Mouse (Mus musculus) left cerebral cortex, postnatal 25 days (tissue): ENCODE measurements at regions not wholly inside any gene's neighbourhood (a gene's known extent, or its start where the extent isn't known, plus 50 kb on each side); places are given as distances from the start of the nearest gene placed in this dataset.

Source experiments
- DNase-seq, 2 experiments: peaks; one replicate each; pipeline ENCODE4 v3.0.0; 2022; ENCODE audit warnings: low spot score in 2 of 2, mixed read lengths in 1 of 2
- intact Hi-C: fragments of 180-260 bp; cut with DNase I; formaldehyde crosslinking; loops from one replicate; pipeline ENCODE4 v1.15.1; 2025

- intact Hi-C loops: no loop called here
Measured at GRCm38 (mm10) chr3:64898610-64899009, 54.0 kb upstream of the Vmn2r7 start.

GRCm38 (mm10) chr3:64901317-64901892 lies 56.8 kb upstream of the Vmn2r7 start:
- intact Hi-C loops: no loop called here
- no peak for DNase-seq

More at GRCm38 (mm10) chr3:64898610-64899009, 54.0 kb upstream of the Vmn2r7 start:
- DNase-seq: no peak

- intact Hi-C loops: no loop called here
- DNase-seq: no peak
Measured at GRCm38 (mm10) chr3:64949307-64949706, 104.7 kb upstream of the Vmn2r7 start.

GRCm38 (mm10) chr3:64964667-64965415 lies 120.3 kb upstream of the Vmn2r7 start:
- DNase-seq: peak in 1 of 2 experiments; percentile 27
- intact Hi-C loops: no loop called here

- no peak for DNase-seq
- intact Hi-C loops: no loop called here
Measured at GRCm38 (mm10) chr3:64965416-64965980, 120.9 kb upstream of the Vmn2r7 start.

GRCm38 (mm10) chr3:64968275-64968674 lies 123.7 kb upstream of the Vmn2r7 start:
- intact Hi-C loops: no loop called here
- DNase-seq: no peak

- intact Hi-C loops: loop anchor here (1.0 to 10.0 kb wide), 3 partner anchors 368 to 950 kb away; no protein-coding TSS in a partner anchor
- peak in 1 of 2 experiments; percentile 36 for DNase-seq
Measured at GRCm38 (mm10) chr3:64984369-64984768, 124.8 kb upstream of the Kcnab1 start.

GRCm38 (mm10) chr3:64987665-64988064 lies 121.5 kb upstream of the Kcnab1 start:
- intact Hi-C loops: loop anchor here (2.0 to 10.0 kb wide), 3 partner anchors 331 to 947 kb away; no protein-coding TSS in a partner anchor
- peak; percentile 17 to 49 for DNase-seq

- DNase-seq: no peak
- intact Hi-C loops: loop anchor here (5.0 kb wide), 1 partner anchor 111 kb away; the partner anchor contains the start of gene Kcnab1
Measured at GRCm38 (mm10) chr3:64996451-64996850, 112.7 kb upstream of the Kcnab1 start.

- no peak for DNase-seq
- intact Hi-C loops: loop anchor here (5.0 kb wide), 1 partner anchor 110 kb away; the partner anchor contains the start of gene Kcnab1
Measured at GRCm38 (mm10) chr3:64997552-64997951, 111.6 kb upstream of the Kcnab1 start.

- no peak for DNase-seq
- intact Hi-C loops: no loop called here
Measured at GRCm38 (mm10) chr3:65001131-65001530, 108.1 kb upstream of the Kcnab1 start.

- DNase-seq: no peak
- intact Hi-C loops: no loop called here
Measured at GRCm38 (mm10) chr3:65002578-65002977, 106.6 kb upstream of the Kcnab1 start.

- intact Hi-C loops: no loop called here
- no peak for DNase-seq
Measured at GRCm38 (mm10) chr3:65006127-65006526, 103.1 kb upstream of the Kcnab1 start.

- no peak for DNase-seq
- intact Hi-C loops: no loop called here
Measured at GRCm38 (mm10) chr3:65006565-65006964, 102.6 kb upstream of the Kcnab1 start.

- no peak for DNase-seq
- intact Hi-C loops: no loop called here
Measured at GRCm38 (mm10) chr3:65023876-65024275, 85.3 kb upstream of the Kcnab1 start.

GRCm38 (mm10) chr3:65037626-65038025 lies 71.6 kb upstream of the Kcnab1 start:
- intact Hi-C loops: no loop called here
- DNase-seq: peak; percentile 22 to 78

- intact Hi-C loops: no loop called here
- no peak for DNase-seq
Measured at GRCm38 (mm10) chr3:65047879-65048278, 61.3 kb upstream of the Kcnab1 start.

- DNase-seq: no peak
- intact Hi-C loops: no loop called here
Measured at GRCm38 (mm10) chr3:65055401-65055800, 53.8 kb upstream of the Kcnab1 start.
